Mouse (Mus musculus): ENCODE data around the gene Ogdh.
"Not testable (repeated sequence)": the region's sequence is repeated elsewhere in the genome, so short reads cannot be mapped to it uniquely, and the experiment has no call there.

Ogdh gene

DNA sequence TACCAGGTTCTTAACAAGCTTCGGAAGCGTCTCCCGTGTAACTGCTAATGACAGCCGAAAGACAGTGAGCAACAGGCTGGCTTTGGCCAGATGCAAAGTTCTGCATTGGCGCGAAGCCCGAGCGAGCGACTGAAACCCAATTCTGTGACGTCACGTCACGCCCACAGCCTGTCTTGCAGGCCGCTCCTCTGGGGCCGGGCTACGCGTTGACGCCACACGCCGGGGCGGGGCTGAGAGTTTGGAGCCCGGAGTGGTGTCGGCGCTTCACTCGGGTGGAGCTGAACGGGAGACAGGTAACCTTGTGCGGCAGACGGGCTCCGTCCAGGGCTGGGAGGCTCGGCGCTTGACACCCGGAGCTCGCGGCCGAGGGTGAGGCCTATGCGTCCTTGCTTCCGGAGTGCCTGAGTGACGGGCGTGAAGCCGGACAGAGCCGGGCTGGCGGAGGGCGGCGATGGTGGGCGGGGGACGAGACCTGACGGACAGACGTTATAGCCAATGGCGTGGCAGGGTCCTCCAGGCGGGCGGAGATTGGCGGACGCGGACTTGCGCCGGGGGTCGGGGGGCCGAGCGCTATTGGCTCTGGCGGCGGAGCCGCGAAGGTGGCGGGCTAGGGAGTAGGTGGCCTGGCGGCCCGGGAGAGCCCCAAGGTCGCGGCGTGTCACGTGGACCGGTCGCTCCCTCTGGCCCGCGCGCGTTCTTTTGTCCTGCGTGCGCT is at the start of gene Ogdh:
Gene Ogdh, plus strand, starts transcription at position 233 of the 715 bp plus-strand sequence.
- peak; percentile 96 for DNase-seq (ENCODE audit: low spot score)

GRCm38 (mm10) chr11:6244707-6245106 is 46.7 kb upstream of the Ogdh start:
- DNase-seq (ENCODE audit: low spot score): no peak

DNA sequence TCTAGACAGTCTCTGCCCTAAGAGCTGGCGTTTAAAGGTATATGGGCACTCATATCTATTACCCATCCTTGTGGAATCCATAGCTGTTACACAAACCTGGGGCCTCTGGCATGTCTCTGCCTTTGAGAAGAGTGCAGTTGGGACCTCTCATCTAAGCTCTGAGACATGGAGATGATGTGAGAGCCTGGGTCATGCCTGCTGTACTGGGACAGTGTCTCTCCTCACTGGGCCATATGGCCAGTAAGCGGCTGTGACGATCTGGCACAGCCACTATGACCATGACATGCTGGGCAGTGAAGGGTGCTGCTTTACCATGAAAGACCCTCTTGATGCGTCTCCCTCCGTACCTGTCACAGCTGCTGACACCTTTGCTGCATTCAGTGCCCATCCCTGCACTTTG is 39.2 kb upstream of the Ogdh start:
- no peak for DNase-seq (ENCODE audit: low spot score)

DNA sequence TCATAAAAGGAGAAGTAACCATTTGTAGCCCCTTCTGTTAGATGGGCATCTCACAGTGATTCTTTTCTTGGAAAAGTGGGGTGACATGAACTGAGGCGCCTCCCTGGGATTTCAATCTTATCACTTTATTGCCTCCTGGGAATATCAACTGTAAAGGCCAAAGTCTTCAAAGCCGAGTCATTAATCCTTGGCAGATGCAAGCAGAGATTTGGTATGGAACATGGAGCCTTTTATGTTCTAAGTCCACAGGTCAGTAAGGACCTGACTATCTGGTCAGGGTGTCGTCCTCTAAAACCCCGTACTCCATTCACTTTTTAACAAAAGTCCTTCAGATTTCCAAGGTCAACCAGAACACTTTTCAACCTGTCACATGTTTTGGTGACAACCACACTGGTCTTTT is 38.6 kb upstream of the Ogdh start:
- DNase-seq (ENCODE audit: low spot score): no peak

DNA sequence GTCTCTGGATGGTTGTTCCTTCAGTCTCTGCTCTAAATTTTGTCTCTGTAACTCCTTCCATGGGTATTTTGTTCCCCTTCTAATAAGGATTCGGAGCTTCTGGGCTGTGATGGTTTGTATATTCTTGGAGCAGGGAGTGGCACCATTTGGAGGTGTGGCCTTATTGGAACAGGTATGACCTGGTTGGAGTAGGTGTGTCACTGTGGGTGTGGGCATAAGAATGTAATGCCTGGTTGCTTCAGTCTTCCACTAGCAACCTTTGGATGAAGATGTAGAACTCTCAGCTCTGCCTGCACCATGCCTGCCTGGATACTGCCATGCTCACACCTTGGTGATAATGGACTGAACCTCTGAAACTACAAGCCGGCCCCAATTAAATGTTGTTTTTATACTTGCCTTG is 36.8 kb upstream of the Ogdh start:
- not testable (repeated sequence) for DNase-seq (ENCODE audit: low spot score)

- DNase-seq (ENCODE audit: low spot score): no peak
Measured at GRCm38 (mm10) chr11:6256490-6257072, 34.9 kb upstream of the Ogdh start.

GRCm38 (mm10) chr11:6259413-6259812 is 32.0 kb upstream of the Ogdh start:
- DNase-seq (ENCODE audit: low spot score): no peak

- peak; percentile 50 for DNase-seq (ENCODE audit: low spot score)
Measured at GRCm38 (mm10) chr11:6261434-6262082, 29.9 kb upstream of the Ogdh start.

- no peak for DNase-seq (ENCODE audit: low spot score)
Measured at GRCm38 (mm10) chr11:6266621-6267020, 24.8 kb upstream of the Ogdh start.

GRCm38 (mm10) chr11:6267320-6268254 is 23.8 kb upstream of the Ogdh start, which contains the start of gene Ddx56:
Gene Ddx56 (minus strand): TSS chr11:6267772.
- peak; percentile 93 for DNase-seq (ENCODE audit: low spot score)

DNA sequence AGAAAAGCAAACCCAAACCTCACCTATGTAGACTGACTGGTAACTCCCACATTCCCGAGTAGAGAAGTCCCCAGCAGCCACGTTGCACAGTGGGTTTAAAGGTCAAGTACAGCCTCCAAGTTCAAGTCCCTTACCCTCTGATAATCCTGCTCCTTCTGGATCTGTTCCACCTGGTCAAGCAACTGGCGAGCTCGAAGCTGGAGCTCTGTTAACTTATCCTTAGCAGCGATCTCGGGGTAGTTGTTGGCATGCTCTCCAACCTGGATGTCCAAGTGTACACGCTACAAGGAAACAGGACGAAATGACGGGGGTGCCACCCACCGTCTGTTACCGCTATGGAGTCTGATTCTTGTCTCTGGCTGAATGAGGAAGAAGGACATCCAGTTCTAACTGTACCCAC is 17.8 kb upstream of the Ogdh start:
- no peak for DNase-seq (ENCODE audit: low spot score)

- peak; percentile 98 for DNase-seq (ENCODE audit: low spot score)
Measured at GRCm38 (mm10) chr11:6274387-6275093, 16.9 kb upstream of the Ogdh start, which contains the start of gene Tmed4. Gene Tmed4 (minus strand): TSS chr11:6274870.

GRCm38 (mm10) chr11:6275094-6275484 is 16.3 kb upstream of the Ogdh start:
- no peak for DNase-seq (ENCODE audit: low spot score)

- DNase-seq (ENCODE audit: low spot score): no peak
Measured at GRCm38 (mm10) chr11:6276466-6276865, 15.0 kb upstream of the Ogdh start.

GRCm38 (mm10) chr11:6282940-6283339 is 8.5 kb upstream of the Ogdh start:
- DNase-seq (ENCODE audit: low spot score): no peak

DNA sequence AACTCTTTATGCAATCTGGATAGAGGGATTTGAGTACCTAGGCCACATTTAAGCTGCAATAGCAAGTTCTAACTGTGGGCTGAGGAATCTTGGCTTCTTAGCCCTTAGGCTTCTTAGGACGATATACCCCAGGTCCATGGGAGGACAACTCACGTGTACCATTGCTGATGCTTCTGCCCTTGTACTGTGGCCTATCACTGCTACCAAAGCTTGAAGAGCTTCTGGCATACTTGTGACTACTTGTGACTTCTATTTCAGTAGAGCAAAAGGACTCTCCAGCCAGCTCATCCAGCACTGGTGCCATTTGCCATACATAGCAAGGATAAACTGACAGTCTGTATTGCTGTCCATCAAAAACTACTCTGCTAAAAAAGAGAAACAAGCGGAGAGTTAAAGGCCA is 1.3 kb upstream of the Ogdh start:
- no peak for DNase-seq (ENCODE audit: low spot score)

DNA sequence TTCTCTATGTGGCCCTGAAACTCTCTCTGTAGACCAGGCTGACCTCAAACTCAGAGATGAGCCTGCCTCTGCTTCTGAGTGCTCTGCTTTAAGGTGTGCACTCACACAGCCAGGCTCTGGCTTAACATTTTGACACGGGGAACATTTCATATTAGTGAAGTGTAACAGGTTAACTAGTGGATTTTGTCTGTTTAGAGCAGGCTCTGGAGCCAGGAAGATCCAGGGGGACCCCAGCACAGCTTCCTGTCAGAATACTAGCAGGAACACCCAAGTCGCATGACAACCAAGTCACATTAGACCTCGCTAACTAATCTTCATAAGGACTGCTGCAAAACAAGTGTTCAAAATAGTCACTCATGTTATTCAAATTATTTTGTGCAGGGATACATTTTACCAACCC is 550 bp upstream of the Ogdh start:
- DNase-seq (ENCODE audit: low spot score): no peak

- peak; percentile 71 for DNase-seq (ENCODE audit: low spot score)
Measured at GRCm38 (mm10) chr11:6292116-6292987, 919 bp downstream of the Ogdh start.

GRCm38 (mm10) chr11:6292988-6293349 is 1.5 kb downstream of the Ogdh start:
- DNase-seq (ENCODE audit: low spot score): no peak

DNA sequence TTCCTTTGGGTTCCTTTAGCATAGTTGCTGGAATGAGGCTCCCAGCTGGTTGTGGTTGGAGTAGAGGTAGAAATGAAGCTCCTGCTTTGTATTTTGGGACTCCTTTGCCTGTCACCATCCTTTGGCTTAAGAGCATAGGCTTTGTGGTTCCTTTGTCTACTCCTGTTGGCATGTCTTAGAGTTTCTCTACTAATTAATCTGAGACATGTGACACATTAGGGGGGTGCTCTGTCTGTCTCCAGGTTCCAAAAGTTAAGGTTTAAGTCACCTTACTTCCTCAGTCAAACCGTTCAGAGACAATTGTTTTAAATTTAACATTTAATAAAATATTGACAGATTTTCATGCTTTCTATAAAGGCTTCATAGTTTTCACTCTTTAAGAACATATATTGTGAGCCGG is 2.2 kb downstream of the Ogdh start:
- DNase-seq (ENCODE audit: low spot score): no peak

DNA sequence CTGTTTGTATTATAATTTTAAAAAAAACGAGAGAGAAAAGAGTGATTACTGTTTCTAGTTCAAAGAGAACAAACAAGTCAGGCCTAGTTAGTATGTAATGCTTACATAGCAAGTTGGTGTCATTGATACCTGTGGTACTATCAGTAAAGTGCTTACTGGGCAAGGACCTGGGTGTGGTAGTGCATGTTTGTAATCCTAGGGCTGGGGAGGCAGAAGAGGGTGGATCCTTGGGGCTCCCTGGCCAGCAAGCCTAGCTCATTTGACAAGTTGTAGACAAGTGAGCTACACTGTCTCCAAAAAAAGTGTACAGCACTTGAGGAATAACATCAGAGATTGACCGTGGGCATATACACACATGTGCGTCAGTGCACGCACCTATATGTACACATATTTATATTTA is 3.2 kb downstream of the Ogdh start:
- no peak for DNase-seq (ENCODE audit: low spot score)

Data from layer of hippocampus, adult 9-10 months (tissue).